Mouse (Mus musculus) hindbrain, embryonic 11.5 days (tissue): ENCODE data around the gene Il15ra. TPM values are rescaled to one million over a fixed set of nuclear protein-coding genes. Genes with fewer than 3 reads are reported as not detected.

ENCODE experiments used
- ATAC-seq: fragments of 200-750 bp; cut with Nextera tagmentation; 2 replicates; pipeline ENCODE4 v1.8.0; 2017; ENCODE audit warnings: mild to moderate bottlenecking, moderate TSS enrichment, moderate library complexity; ENCODE audit not compliant: low FRiP score
- DNase-seq: peaks from one replicate; pipeline ENCODE4 v3.0.0-alpha.2; 2015; ENCODE audit warnings: low spot score
- H3K27ac ChIP-seq: fragments of 300-500 bp; sonication (generic); 2 replicates; pipeline ENCODE4 v1.5.1; 2014; ENCODE audit warnings: mild to moderate bottlenecking, low read depth, low read length
- H3K27me3 ChIP-seq: fragments of 300-500 bp; sonication (generic); 2 replicates; pipeline ENCODE4 v1.6.1; 2014; ENCODE audit warnings: mild to moderate bottlenecking, low read length, moderate library complexity, mixed read lengths; ENCODE audit not compliant: control insufficient read depth, insufficient read depth
- H3K36me3 ChIP-seq: fragments of 300-500 bp; sonication (generic); 2 replicates; pipeline ENCODE4 v1.6.1; 2014; ENCODE audit warnings: mild to moderate bottlenecking, low read length, moderate library complexity, mixed read lengths; ENCODE audit not compliant: control insufficient read depth, insufficient read depth
- H3K4me1 ChIP-seq: fragments of 300-500 bp; sonication (generic); replicated peaks from 2 replicates; pipeline ENCODE4 v1.6.1; 2014; ENCODE audit warnings: low read length, mixed read lengths; ENCODE audit not compliant: control insufficient read depth, insufficient read depth
- H3K4me2 ChIP-seq: fragments of 300-500 bp; sonication (generic); replicated peaks from 2 replicates; pipeline ENCODE4 v1.6.1; 2014; ENCODE audit warnings: mild to moderate bottlenecking, low read depth, low read length
- H3K4me3 ChIP-seq: fragments of 300-500 bp; sonication (generic); 2 replicates; pipeline ENCODE4 v1.5.1; 2014; ENCODE audit warnings: low read depth, low read length
- H3K9ac ChIP-seq: fragments of 300-500 bp; sonication (generic); 2 replicates; pipeline ENCODE4 v1.6.1; 2014; ENCODE audit warnings: low read depth, low read length
- H3K9me3 ChIP-seq: fragments of 300-500 bp; sonication (generic); 2 replicates; pipeline ENCODE4 v1.6.1; 2016; ENCODE audit warnings: low read length; ENCODE audit not compliant: control insufficient read depth
- WGBS: fragments of 180-500 bp; shearing (Covaris S2); extraction: QIAGEN DNeasy Blood & Tissue Kit; methylation state at CpG from one replicate; pipeline ENCODE4 v1.1.7; 2014; 5-methylcytosine and 5-hydroxymethylcytosine counted together
- polyA plus RNA-seq: library from polyadenylated mRNA; unstranded; fragments of >200 nt; fragmentation: Nextera tagmentation; extraction: Ambion mirVana; gene quantifications from 2 replicates; pipeline ENCODE4 v1.2.1, GENCODE M21; 2014

Il15ra gene
- polyA plus RNA-seq, 1 experiment from 2014 or later: 0.25 TPM

- H3K9ac ChIP-seq: peak within 1 kb of the TSS; percentile 80
- peak within 1 kb of the TSS; percentile 74 for H3K4me2 ChIP-seq
- peak; percentile 100 for DNase-seq
- under 1% methylated on average over 70 of the region's 73 CpGs for WGBS
- H3K27ac ChIP-seq: peak within 1 kb of the TSS; percentile 91
- peaks cover 5% of the 10 kb centered on the region for H3K4me1 ChIP-seq
- H3K4me3 ChIP-seq: peak within 1 kb of the TSS; percentile 71
- no peaks in the 10 kb centered on the region for H3K27me3 ChIP-seq
- peaks cover 4% of the 10 kb centered on the region; the same call in 1 of the 2 replicates for H3K36me3 ChIP-seq
- ATAC-seq: peak; percentile 97
- H3K9me3 ChIP-seq: no peaks in the 10 kb centered on the region
Measured at GRCm38 (mm10) chr2:11777091-11778068, 72.3 kb downstream of the Il15ra start, which contains the start of the genes Fbh1 and Ankrd16. Gene Fbh1 (minus strand): TSS chr2:11777582. Gene Ankrd16 (plus strand): TSS chr2:11777876.

DNA sequence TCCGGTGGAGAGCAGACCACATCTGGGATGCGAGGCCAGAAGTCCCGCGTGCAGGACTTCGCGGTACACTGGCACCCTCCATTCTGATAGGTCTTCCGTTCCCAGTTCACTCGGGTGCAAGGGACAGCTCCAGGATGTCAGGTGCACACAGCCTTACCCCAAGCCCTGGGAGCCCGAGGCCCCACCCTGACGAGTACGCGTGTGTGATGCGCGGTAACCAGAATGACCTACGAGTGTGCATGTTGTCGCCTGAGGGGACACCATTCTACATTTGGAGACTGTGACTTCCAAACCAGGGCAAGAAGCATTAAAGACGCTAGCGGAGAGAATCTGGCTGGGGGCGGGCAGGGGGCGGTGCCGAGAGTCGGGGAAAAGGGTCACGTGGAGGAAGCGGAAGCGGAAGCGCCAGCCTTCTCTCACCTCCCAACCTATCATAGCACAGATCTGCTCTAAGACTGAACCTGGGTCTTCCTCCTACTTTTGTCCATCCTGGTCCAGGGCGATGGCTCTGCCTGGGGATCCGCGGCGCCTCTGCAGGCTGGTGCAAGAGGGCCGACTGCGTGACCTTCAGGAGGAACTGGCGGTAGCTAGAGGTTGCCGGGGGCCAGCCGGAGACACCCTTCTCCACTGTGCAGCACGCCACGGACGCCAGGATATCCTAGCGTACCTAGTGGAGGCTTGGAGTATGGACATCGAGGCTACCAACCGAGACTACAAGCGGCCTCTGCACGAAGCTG is 73.2 kb downstream of the Il15ra start:
- ATAC-seq: peak; percentile 90
- WGBS: 1% methylated on average over 43 of the region's 43 CpGs
- DNase-seq: peak; percentile 92
- peaks cover 5% of the 10 kb centered on the region for H3K4me1 ChIP-seq
- no peaks in the 10 kb centered on the region for H3K27me3 ChIP-seq
- peak overlapping the region; percentile 91 for H3K27ac ChIP-seq
- no peaks in the 10 kb centered on the region for H3K9me3 ChIP-seq
- H3K4me2 ChIP-seq: peak overlapping the region; percentile 74
- peaks cover 4% of the 10 kb centered on the region; the same call in 1 of the 2 replicates for H3K36me3 ChIP-seq
- H3K4me3 ChIP-seq: peak overlapping the region; percentile 71
- H3K9ac ChIP-seq: peak overlapping the region; percentile 75

Other genes with a start within 250 kb of the Il15ra start
- gene Pfkfb3, start 151.2 kb upstream of the Il15ra start, polyA plus RNA-seq: 16.8 and 19.3 TPM in 2 replicates
- gene Rbm17, start 101.1 kb upstream of the Il15ra start, polyA plus RNA-seq: 178 and 191 TPM in 2 replicates
- not detected in 2 replicates for gene Gm17490, start 79.0 kb upstream of the Il15ra start, polyA plus RNA-seq
- gene Il2ra, start 62.5 kb upstream of the Il15ra start, polyA plus RNA-seq: not detected in 2 replicates
- 132 and 148 TPM in 2 replicates for gene Fbh1, start 72.3 kb downstream of the Il15ra start, polyA plus RNA-seq
- gene Ankrd16, start 72.6 kb downstream of the Il15ra start, polyA plus RNA-seq: 32.9 and 35.3 TPM in 2 replicates